Mouse (Mus musculus) thymus, adult 2 months (tissue): ENCODE data around the gene Man1a. TPM values are rescaled to one million over a fixed set of nuclear protein-coding genes. Genes with fewer than 3 reads are reported as not detected.

ENCODE experiments used
- DNase-seq: peaks from one replicate; pipeline ENCODE4 v3.0.0; 2021
- H3K27ac ChIP-seq: fragments of 200-500 bp; 2 replicates; pipeline ENCODE4 v1.5.1; 2012; ENCODE audit warnings: low read length, control low read depth; ENCODE audit not compliant: control insufficient read depth, insufficient read depth
- H3K27me3 ChIP-seq: fragments of 200-500 bp; 2 replicates; pipeline ENCODE4 v1.6.1; 2012; ENCODE audit warnings: mild to moderate bottlenecking, low read length, moderate library complexity, mixed read lengths; ENCODE audit not compliant: control insufficient read depth, insufficient read depth
- H3K36me3 ChIP-seq: fragments of 200-500 bp; 2 replicates; pipeline ENCODE4 v1.6.1; 2012; ENCODE audit warnings: mild to moderate bottlenecking, low read length, moderate library complexity; ENCODE audit not compliant: control insufficient read depth, insufficient read depth
- H3K4me1 ChIP-seq: fragments of 200-500 bp; replicated peaks from 2 replicates; pipeline ENCODE4 v1.6.1; 2012; ENCODE audit warnings: low read length; ENCODE audit not compliant: control insufficient read depth, insufficient read depth
- H3K4me3 ChIP-seq: fragments of 200-500 bp; 2 replicates; pipeline ENCODE4 v1.5.1; 2012; ENCODE audit warnings: mild to moderate bottlenecking, low read length, control low read depth, moderate library complexity; ENCODE audit not compliant: control insufficient read depth, insufficient read depth
- CTCF ChIP-seq: fragments of 200-500 bp; IDR thresholded peaks from 2 replicates; pipeline ENCODE4 v1.5.1; 2012; ENCODE audit warnings: mild to moderate bottlenecking, control low read depth, low read length, moderate library complexity, borderline replicate concordance; ENCODE audit not compliant: control insufficient read depth, poor library complexity, insufficient read depth; ENCODE audit errors: extremely low read depth
- POLR2A ChIP-seq: fragments of 200-500 bp; IDR thresholded peaks from 2 replicates; pipeline ENCODE4 v1.6.1; 2012; ENCODE audit warnings: mild to moderate bottlenecking, low read length, control low read depth, moderate library complexity; ENCODE audit not compliant: control insufficient read depth, poor library complexity, insufficient read depth; ENCODE audit errors: extremely low read depth
- WGBS: fragments of 180-500 bp; shearing (Covaris S2); methylation state at CpG from one replicate; pipeline ENCODE4 v1.1.7; 2018; 5-methylcytosine and 5-hydroxymethylcytosine counted together
- polyA plus RNA-seq: library from polyadenylated mRNA; depleted of rRNA; stranded (reverse); fragments of >200 nt; gene quantifications from 2 replicates; pipeline ENCODE4 v1.2.3, GENCODE M21; 2012

Man1a gene
- polyA plus RNA-seq, 1 experiment: 26.5 TPM

- WGBS: 97% methylated on average over 5 of the region's 5 CpGs
- DNase-seq: no peak
- Histone ChIP-seq H3K27ac (no peak overlapping the region), H3K4me1 (no peaks in the 10 kb centered on the region), H3K4me3 (no peak overlapping the region), H3K27me3 (no peaks in the 10 kb centered on the region), H3K36me3 (no peaks in the 10 kb centered on the region)
- TF ChIP-seq CTCF (no peak), POLR2A (no peak)
These were observed 91.5 kb downstream of the Man1a start for GRCm38 (mm10) chr10:53984894-53985293.

- no peak for DNase-seq
- Histone ChIP-seq H3K4me1 (no peaks in the 10 kb centered on the region), H3K36me3 (no peaks in the 10 kb centered on the region), H3K27me3 (no peaks in the 10 kb centered on the region), H3K27ac (no peak overlapping the region), H3K4me3 (no peak overlapping the region)
- 93% methylated on average over 3 of the region's 3 CpGs for WGBS
- TF ChIP-seq CTCF (no peak), POLR2A (no peak)
These were observed 92.3 kb downstream of the Man1a start for GRCm38 (mm10) chr10:53984086-53984485.

GRCm38 (mm10) chr10:53978647-53979046, 97.8 kb downstream of the Man1a start:
- Histone ChIP-seq H3K4me1 (no peaks in the 10 kb centered on the region), H3K36me3 (no peaks in the 10 kb centered on the region), H3K27ac (no peak overlapping the region), H3K27me3 (no peaks in the 10 kb centered on the region), H3K4me3 (no peak overlapping the region)
- no peak for DNase-seq
- TF ChIP-seq POLR2A: no peak
- TF ChIP-seq CTCF: no peak
- 97% methylated on average over 1 of the region's 1 CpGs for WGBS

GRCm38 (mm10) chr10:53974180-53974579, 102.2 kb downstream of the Man1a start:
- H3K36me3 ChIP-seq: no peaks in the 10 kb centered on the region
- H3K4me3 ChIP-seq: no peak overlapping the region
- H3K27me3 ChIP-seq: no peaks in the 10 kb centered on the region
- TF ChIP-seq CTCF (no peak), POLR2A (no peak)
- H3K4me1 ChIP-seq: no peaks in the 10 kb centered on the region
- no peak overlapping the region for H3K27ac ChIP-seq
- DNase-seq: no peak

- H3K36me3 ChIP-seq: peaks cover 3% of the 10 kb centered on the region; the same call in 1 of the 2 replicates
- no peak overlapping the region for H3K27ac ChIP-seq
- no peaks in the 10 kb centered on the region for H3K27me3 ChIP-seq
- 24% methylated on average over 3 of the region's 3 CpGs for WGBS
- H3K4me3 ChIP-seq: no peak overlapping the region
- TF ChIP-seq POLR2A (no peak), CTCF (no peak)
- no peak for DNase-seq
- peaks cover 2% of the 10 kb centered on the region; the same call in 1 of the 2 replicates for H3K4me1 ChIP-seq
These were observed 116.7 kb downstream of the Man1a start for GRCm38 (mm10) chr10:53959759-53960158.

- Histone ChIP-seq H3K27ac (no peak overlapping the region), H3K4me1 (peaks cover 2% of the 10 kb centered on the region; the same call in 1 of the 2 replicates), H3K36me3 (no peaks in the 10 kb centered on the region), H3K27me3 (no peaks in the 10 kb centered on the region), H3K4me3 (no peak overlapping the region)
- 20% methylated on average over 7 of the region's 7 CpGs for WGBS
- TF ChIP-seq POLR2A (no peak), CTCF (no peak)
- DNase-seq: no peak
These were observed 134.8 kb downstream of the Man1a start for GRCm38 (mm10) chr10:53941597-53941996.

- H3K27ac ChIP-seq: no peak overlapping the region
- peaks cover 2% of the 10 kb centered on the region; the same call in 1 of the 2 replicates for H3K4me1 ChIP-seq
- WGBS: 92% methylated on average over 3 of the region's 3 CpGs
- DNase-seq: no peak
- H3K27me3 ChIP-seq: no peaks in the 10 kb centered on the region
- no peak for TF ChIP-seq CTCF
- TF ChIP-seq POLR2A: no peak
- peaks cover 13% of the 10 kb centered on the region; the same call in 1 of the 2 replicates for H3K36me3 ChIP-seq
- H3K4me3 ChIP-seq: no peak overlapping the region
These were observed 138.2 kb downstream of the Man1a start for GRCm38 (mm10) chr10:53938199-53938598.

GRCm38 (mm10) chr10:53936078-53936477, 140.3 kb downstream of the Man1a start:
- DNase-seq: no peak
- peaks cover 29% of the 10 kb centered on the region for H3K36me3 ChIP-seq
- H3K27me3 ChIP-seq: no peaks in the 10 kb centered on the region
- TF ChIP-seq POLR2A (no peak), CTCF (no peak)
- no peak overlapping the region for H3K4me3 ChIP-seq
- over 99% methylated on average over 3 of the region's 3 CpGs for WGBS
- peaks cover under 1% of the 10 kb centered on the region; the same call in 1 of the 2 replicates for H3K4me1 ChIP-seq
- H3K27ac ChIP-seq: no peak overlapping the region
